Mouse (Mus musculus) kidney, adult 8-10 months (tissue): Measurements from ENCODE around the gene Coro2a.
"Not testable (repeated sequence)": the region's sequence is repeated elsewhere in the genome, so short reads cannot be mapped to it uniquely, and the experiment has no call there.

ENCODE experiments used
- DNase-seq, 2 experiments: peaks; one replicate each; pipeline ENCODE4 v3.0.0; 2022

Coro2a gene

DNA sequence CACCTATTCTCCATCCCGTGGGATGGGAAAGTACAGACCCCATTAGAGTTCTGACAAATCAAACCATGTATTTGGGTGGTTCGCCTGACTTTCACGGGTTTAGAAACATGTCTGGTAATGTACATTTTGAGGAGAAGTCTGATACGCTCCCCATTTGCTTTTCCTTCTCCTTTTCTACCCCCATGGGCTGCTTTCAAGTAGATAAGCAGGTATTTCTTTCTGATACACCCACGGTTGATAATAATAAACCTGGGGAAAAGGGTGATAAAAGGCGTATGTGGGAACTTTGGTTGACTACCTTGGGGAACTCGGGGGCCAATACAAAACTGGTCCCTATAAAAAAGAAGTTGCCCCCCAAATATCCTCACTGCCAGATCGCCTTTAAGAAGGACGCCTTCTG is 20.0 kb downstream of the Coro2a start:
- not testable (repeated sequence) for DNase-seq

DNA sequence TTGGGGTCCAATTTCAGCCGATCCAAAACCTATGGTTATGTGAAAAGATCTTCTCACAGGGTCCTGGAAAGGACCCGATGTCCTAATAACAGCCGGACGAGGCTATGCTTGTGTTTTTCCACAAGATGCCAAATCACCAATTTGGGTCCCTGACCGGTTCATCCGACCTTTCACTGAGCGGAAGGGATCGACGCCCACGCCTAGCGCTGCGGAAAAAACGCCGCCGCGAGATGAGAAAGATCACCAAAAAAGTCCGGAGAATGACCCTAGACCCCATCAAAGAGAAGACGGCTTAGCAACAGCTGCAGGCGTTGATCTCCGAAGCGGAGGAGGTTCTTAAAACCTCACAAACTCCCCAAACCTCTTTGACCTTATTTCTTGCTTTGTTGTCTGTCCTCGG is 20.4 kb downstream of the Coro2a start:
- DNase-seq = not testable (repeated sequence)

DNA sequence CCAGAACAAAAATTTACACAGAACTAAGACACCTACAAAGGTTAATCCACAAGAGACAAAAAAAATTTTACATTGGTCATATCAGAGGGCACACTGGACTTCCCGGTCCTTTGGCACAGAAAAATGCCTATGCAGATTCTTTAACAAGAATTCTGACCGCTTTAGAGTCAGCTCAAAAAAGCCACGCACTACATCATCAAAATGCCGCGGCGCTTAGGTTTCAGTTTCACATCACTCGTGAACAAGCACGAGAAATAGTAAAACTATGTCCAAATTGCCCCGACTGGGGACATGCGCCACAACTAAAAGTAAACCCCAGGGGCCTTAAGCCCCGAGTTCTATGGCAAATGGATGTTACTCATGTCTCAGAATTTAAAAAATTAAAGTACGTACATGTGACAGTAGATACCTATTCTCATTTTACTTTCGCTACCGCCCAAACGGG is 21.2 kb downstream of the Coro2a start:
- DNase-seq = not testable (repeated sequence)

DNA sequence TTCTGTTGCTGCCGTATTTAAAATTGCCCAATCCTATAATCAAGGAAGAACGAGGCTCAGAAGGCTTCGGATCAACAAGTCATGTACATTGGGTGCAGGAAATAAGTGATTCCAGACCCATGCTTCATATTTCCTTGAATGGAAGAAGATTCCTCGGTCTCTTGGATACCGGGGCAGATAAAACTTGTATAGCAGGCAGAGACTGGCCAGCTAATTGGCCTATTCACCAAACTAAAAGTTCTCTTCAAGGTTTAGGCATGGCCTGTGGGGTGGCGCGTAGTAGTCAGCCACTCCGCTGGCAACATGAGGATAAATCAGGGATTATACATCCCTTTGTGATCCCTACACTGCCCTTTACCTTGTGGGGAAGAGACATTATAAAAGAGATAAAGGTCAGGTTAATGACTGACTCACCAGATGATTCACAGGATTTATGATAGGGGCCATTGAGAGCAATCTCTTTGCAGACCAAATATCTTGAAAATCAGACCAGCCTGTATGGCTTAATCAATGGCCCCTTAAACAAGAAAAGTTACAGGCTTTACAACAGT is 23.1 kb downstream of the Coro2a start:
- DNase-seq = not testable (repeated sequence)

DNA sequence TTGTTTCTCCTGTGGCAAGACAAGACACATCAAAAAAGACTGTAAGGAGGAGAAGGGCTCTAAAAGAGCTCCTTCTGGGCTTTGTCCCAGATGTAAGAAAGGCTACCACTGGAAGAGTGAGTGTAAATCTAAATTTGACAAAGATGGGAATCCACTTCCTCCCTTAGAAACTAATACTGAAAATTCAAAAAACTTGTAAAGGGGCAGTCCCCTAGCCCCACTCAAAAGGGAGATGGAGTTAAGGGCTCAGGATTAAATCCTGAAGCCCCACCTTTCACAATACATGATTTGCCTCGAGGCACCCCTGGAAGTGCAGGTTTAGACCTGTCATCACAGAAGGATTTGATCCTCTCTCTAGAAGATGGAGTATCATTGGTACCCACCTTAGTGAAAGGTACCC is 23.8 kb downstream of the Coro2a start:
- DNase-seq = no peak

DNA sequence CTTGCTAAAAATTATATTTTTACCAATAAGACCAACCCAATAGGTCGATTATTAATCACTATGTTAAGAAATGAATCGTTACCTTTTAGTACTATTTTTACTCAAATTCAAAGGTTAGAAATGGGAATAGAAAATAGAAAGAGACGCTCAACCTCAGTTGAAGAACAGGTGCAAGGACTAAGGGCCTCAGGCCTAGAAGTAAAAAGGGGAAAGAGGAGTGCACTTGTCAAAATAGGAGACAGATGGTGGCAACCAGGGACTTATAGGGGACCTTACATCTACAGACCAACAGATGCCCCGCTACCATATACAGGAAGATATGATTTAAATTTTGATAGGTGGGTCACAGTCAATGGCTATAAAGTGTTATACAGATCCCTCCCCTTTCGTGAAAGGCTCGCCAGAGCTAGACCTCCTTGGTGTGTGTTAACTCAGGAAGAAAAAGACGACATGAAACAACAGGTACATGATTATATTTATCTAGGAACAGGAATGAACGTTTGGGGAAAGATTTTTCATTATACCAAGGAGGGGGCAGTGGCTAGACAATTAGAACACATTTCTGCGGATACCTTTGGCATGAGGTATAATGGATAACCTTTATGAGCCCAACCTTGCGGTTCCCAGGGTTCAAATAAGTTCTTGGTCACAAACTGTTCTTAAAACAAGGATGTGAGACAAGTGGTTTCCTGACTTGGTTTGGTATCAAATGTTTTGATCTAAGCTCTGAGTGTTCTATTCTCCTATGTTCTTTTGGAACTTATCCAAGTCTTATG is 26.3 kb downstream of the Coro2a start:
- DNase-seq = not testable (repeated sequence)

GRCm38 (mm10) chr4:46574841-46575240 is 27.2 kb downstream of the Coro2a start:
- no peak for DNase-seq

DNA sequence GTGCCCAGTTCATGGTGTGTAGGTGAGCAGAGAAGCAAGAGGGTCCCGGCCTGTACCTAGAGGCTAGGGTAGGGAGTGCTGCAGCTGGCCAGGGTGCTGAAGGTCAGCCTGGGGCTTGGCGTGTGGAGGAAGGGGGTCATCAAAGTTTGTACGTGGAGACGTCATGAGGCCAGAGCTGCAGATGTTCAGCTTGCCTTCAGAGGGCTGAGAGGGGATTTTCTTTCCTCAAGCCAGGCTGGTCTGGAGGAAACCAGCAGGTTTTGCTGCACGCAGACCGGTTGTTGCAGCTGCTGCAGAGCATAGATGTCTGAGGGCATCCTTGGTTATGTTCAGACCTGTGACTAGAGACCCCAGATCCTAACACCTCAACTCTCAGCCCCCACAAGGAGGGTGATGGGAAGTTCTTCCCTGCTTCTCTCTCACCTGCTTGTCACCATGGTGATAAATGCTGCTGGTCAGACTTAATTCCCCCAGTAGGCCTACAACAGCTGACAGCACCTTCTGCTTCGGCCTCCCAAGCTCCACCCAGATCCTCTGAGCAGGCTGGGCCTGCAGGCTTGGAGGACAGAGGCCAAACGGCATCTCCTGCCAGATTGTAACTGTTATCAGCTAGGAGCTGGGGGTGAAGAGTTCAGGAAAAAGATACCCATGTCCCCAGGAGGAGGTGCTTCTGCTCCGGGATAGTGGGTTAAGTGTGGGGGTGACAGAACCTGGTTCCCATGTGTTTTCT is 27.8 kb downstream of the Coro2a start:
- no peak for DNase-seq

DNA sequence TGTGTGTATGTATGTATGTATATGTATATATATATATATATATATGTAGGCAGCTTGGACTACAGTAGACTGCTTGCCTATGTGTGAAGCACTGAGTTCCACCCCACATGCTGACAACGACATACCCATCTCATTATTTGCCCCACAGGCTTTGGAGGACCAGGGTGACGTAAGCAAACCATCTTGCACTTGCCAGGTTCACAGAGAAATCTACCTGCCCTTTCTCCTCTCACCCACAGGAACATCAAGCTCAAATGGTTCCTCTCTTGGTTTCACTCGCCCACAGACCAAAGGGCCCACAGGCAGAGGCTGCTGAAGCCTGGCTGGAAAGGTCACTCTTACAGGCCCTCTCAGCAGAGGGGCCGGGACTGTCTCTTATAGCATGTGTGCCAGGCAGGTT is 29.4 kb downstream of the Coro2a start:
- no peak for DNase-seq

DNA sequence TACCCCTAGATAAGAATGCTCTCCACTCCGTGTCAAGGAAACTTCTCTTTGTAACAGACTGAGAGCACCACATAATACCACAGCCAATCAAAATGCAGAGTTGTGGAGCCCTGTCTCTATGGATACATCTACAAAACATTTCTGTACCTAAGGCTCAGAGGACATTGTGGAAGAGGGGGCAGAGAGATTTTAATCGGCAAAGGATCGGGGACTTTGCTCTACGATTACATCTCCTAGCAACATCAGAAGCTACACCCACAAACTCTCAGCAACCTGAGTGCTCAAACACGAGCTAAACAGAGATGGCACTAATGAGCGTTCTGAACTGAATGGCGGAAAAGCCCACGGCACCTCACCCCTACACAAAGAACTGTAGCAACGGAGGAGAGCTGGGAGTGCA is 30.3 kb downstream of the Coro2a start:
- no peak for DNase-seq

GRCm38 (mm10) chr4:46569671-46570070 is 32.3 kb downstream of the Coro2a start:
- no peak for DNase-seq

- no peak for DNase-seq
Measured at GRCm38 (mm10) chr4:46568169-46568568, 33.8 kb downstream of the Coro2a start.

DNA sequence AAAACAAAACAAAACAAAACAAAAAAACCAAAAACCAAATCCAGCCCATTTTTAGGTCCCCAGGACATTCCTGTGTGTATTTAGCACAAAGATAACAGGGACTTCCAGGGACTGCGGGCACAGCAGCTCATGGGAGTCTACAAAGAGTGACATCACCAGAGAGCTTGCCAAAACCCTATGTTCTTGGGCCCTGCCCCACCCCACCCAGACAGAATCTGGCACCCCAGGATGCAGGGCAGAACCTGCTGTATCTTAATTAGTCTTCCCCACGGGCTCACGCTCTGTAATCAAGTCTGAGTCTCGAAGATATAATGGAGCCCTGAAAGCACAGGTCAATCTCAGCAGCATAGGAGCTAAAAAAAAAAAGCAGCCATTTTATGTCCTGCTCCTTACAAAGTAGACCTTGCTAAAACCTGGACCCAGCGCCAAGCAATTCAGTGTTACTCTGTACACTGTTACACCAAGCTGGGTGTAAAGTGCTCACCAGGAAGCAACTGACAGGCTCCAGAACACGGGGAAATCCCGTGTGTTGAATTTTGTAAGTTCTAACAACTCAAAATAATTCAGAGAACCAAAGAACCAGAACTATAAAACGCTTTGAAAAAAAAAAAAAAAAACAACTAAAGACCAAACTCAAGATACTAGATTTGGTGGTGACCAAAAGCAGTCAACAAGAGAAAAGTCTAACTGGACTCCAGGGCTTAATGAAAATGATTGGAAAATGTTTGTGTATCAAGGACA is 34.9 kb downstream of the Coro2a start:
- no peak for DNase-seq

DNA sequence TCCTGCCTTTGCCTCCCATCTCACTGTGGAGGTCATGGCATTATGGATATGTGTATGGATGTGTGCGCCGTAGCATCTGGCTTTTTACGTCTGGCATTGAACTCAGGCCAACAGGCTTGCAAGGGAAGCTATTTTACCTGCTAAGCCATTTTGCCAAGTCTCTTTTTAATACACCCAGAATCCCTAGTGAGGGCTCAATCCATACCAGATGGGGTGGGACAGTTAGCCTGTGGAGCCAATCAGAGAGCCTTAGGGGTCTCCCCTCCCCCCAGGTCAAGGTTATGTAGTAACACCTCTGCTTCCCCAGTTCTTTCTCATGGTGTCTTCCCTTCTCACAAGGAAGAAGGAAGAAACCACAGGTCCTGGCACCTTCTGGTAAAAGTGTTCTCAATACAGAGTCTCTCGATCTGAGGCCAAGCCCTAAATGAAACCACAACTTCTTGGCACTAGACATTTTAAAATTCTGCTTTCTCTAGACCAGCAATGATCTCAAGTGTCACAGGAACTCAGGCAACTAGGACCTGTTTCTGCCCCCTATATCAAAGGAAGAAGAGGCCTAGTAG is 36.5 kb downstream of the Coro2a start:
- no peak for DNase-seq

DNA sequence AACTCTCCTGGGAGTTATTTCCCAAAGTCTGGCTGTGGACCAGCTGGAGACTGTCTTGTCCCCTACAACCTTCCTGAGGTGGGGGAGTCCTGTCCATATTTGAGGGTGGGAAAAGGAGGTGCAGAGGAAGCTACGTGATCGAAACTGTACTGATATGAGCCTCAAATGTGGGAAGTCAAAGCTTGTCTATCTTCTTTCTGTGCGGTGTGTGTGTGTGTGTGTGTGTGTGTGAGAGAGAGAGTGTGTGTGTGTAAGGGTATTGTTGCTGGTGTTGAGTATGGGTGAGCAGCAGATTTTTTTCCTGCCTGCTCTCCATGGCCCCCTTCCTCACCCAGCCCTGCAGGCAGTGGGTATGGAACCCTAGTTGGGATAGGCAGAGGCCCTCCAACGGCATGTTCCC is 37.8 kb downstream of the Coro2a start:
- no peak for DNase-seq

DNA sequence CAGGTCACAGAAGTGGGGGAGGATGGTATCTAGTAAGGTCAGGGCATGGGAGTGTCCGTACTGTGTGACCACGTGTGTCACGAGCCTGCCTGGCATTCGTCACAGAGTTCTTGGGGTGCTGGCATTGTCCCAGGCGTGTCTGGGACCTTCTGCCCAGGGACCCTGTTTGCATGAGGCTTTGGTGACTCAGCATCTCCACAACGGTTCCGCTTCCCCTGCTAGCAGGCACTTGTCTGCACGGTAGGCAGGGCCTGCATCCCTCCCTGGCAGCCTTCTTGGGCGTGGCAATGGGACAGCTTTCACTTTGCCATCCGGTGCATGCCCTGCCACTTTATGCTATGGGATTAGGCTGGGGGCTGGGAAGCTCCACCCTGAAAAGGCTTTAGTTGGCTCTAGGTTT is 38.2 kb downstream of the Coro2a start:
- DNase-seq = no peak

DNA sequence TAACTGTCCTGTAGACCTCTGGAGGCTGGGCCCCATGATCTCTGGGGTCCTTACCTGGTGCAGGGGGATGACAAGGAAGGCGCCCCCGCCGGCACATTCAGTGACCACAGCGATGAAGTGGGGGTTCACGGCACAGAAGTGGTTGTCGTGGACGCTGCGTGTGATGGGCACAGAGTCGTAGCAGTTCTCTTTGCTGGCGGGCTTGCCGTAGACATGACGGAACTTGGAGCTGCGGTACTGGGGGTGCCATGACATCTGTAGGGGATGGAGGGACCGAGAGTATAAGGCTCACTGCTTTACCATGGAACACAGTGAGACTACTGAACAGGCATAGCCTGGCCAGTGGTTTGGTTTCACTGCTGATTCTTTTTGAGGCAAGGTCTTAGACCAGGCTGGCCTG is 39.2 kb downstream of the Coro2a start:
- DNase-seq = no peak

GRCm38 (mm10) chr4:46562037-46562436 is 40.0 kb downstream of the Coro2a start:
- DNase-seq = no peak

DNA sequence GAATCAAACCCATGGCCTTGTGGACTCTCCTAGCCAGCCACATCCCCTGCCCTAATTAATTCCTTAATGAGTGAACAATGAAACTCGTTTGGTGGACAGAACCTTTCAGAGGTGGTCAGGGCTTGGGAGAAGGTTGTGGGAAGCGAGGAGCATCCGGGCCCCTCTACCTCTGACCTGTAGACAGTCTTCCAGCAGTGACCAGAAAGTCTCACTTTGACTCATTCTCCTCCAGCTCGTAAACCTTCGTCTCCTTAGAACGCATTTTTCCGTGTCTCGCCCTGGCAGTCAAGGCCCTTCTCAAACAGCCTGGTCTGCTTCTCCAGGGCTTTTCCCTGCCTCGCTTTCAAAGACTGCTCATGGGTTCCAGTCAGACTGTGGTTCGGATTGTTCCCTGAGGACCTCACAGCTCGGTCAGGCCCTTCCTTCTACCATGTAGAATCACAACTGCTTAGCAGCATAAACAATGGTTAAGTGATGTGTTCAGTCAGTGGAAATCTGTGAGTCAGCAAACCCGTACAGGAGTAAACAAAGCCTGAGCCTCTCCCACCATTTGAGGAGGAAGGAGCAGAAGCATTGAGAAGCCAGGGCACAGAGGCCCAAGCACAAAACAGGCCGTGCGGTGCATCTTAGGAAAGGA is 41.8 kb downstream of the Coro2a start:
- DNase-seq = no peak

GRCm38 (mm10) chr4:46558672-46559667 is 43.0 kb downstream of the Coro2a start:
- DNase-seq = no peak

GRCm38 (mm10) chr4:46556933-46557332 is 45.1 kb downstream of the Coro2a start:
- DNase-seq = no peak
